Mouse (Mus musculus) R1 (cell line): ENCODE measurements at regions not wholly inside any gene's neighbourhood (a gene's known extent, or its start where the extent isn't known, plus 50 kb on each side); places are given as distances from the start of the nearest gene placed in this dataset.
"Not testable (repeated sequence)": the region's sequence is repeated elsewhere in the genome, so short reads cannot be mapped to it uniquely, and the experiment has no call there.

ENCODE experiments used
- DNase-seq: peaks from one replicate; pipeline ENCODE4 v3.0.0-alpha.2; 2018; ENCODE audit warnings: low read depth, low spot score

DNA sequence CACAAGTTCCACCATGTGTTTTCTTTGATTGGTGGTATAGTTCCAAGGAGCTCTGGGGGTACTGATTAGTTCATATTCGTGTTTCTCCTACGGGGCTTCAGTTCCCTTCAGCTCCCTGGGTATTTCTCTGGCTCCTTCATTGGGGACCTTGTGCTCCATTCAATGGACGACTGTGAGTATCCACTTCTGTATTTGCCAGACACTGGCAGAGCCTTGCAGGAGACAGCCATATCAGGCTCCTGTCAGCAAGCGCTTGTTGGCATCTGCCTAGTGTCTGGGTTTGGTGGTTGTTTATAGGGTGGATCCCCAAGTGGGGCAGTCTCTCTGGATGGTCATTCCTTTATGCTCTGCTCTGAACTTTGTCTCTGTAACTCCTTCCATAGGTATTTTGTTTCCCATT is 1905.5 kb upstream of the Sel1l start:
- DNase-seq, result not testable (repeated sequence)

DNA sequence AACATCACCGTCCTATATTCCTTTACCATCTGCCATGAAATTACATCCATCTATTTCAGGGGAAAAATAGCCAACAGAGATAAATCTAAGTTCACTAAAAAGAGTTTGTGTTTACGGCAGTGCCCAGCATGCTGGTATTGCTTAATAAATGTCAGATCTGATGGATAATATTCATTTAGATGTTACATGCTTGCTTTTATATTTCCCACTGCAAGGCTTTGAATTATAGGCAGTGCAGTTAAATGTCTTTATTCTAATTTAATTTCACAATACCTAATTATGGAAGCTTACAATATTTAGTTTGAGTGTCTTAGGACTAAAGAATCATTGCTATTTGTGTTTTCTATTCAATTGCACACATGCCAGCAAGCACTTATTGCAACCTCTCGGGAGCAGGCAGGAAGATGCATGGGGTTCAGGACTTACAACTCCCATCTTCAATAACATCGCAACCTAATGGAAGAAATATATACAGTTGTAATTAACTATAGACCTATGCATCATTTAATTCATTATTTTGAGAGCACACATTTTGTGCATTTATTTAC is 1899.4 kb upstream of the Sel1l start:
- DNase-seq, result no peak

DNA sequence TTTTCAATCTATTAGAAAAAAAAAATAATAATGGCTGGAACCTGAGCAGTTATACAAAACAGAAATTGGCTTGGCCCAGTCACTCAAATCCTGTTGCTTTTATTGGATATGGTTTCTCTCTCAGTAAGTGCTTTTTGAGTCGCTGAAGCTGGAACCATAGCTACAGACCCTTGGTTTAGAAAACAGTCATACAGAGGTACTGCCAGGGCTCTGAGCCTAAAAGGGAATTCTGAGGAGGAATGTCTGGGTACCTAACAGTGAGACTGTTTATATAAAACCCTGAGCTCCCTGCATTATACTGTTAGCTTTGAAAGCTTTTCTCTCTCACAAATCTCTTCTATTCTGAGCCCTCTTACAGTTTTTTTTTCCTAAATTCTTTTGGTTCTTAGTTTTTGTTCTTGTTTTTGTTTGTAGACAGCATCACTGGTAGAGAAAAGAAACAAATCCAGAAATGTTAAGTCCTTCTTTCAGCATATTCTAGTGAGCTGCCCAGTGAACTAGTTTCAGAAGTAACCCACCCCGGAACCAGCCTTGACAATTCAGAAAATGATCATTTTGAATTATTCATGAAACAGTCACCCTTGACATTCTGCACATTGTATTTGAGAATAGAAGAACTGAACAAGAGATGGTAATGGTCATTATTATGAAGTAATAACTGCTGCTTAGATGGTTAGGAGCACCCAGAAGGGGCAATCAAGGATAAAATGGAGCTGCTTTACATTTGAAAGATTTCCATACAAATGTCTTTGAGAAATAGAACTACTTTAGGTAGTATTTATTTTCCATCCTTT is 1869.9 kb upstream of the Sel1l start:
- DNase-seq, result no peak

DNA sequence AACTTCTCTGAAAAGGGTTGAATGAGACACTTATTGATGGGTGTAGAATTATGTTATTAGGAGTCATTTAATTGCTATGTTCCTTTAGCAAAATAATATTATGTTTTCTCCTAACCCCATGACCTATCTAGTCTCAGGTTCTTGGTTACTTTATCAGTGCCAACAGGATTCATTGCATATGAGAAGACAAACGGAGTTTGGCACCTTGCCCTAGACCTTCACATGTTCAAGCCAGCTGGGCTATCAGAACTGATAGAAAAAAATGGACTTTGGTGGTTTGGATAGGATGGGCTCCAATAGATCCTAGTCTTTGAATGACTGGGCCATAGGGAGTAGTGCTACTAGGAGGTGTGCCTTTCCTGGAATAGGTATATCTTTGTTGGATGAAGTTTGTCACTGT is 1857.0 kb upstream of the Sel1l start:
- no peak for DNase-seq

DNA sequence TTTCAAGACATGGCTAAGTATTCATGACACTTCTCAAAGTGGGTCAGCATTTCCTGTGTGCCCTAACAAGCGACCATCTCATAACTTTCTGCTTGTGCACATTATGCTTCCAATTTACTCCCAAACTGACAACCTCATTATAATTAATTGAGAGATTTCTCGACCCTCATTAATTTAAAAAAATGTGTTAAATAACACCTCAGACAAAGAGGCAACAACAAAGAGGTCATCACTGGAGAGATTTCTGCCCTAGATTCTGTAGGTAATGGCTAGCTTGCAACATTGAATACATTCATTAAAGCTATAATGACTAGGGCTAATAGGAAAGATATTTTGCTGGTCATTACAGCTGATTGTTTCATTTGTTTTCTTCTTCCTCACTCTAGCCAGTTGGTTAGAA is 1838.2 kb upstream of the Sel1l start:
- DNase-seq, result no peak

DNA sequence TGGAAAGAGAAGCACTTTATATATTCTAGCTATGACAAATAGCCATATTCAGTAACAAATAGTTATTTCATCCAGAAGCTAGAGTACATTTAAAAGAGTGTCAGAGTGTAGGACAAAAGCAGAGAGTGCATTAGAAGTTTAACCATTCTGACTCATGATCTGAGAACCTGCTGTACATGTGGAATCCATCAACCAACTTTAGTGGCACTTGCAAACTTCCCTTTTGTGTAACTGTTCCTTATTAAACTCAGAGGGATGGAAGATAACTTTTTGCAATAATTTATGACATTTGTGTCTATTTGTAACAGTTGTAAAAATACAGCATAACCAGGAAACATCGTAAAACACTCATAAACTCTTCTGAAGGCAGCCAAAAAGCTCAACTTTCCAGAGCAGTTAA is 1835.4 kb upstream of the Sel1l start:
- DNase-seq, result no peak

DNA sequence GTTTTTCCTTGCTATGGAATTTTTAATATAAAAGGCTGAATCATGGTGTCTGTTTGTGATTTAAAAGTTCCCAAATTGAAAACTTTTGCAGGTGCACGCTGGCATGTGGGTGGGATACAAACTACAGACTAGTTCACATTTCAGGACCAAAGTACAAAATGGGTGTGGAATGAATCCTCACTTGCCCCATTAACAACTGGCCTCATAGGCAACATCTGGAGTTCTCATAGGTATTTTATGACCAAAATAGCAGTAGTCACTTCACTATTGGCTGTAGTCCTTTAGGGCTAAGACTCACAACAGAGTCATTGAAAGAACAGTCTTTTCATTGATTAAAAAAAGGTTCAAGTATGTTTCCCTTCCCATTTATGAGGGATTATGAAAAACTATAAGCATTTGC is 1828.5 kb upstream of the Sel1l start:
- no peak for DNase-seq

DNA sequence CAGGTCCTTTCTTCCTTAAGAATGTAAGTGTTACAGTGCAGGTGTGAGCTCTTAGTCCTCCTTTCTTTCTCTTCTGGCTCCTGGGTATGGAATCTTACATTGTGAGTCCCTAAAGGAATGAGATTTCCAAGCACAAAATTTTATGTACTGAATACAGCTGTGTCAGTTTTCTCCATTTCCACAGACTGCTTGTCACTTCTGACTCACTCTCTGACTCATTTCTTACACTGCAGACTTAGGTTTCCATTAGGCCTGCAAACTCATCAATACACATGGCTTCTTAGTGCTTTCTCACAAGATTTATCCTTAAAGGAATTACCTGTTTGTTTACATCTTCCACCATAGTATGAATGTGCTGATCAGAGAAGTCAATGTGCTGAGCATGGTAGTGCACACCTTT is 1826.1 kb upstream of the Sel1l start:
- no peak for DNase-seq

DNA sequence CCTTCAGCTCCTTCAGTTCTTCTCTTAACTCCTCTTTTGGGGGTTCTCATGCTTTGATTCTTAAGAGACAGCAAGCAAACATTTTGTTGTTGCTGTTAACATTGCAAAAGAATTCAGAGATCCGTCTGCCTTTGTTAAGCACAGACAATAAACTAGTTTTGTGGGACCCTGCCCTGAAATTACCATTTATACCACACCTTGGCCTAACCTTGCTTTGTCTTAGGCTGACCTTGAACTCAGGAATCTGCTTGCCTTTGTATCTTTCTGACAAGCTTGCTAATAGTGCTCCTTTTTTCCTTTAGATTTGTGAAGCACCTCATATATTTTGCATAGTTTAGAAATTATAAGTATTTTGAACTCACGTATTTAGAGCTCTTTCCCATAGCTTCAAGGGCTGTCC is 1820.3 kb upstream of the Sel1l start:
- peak; percentile 72 for DNase-seq

DNA sequence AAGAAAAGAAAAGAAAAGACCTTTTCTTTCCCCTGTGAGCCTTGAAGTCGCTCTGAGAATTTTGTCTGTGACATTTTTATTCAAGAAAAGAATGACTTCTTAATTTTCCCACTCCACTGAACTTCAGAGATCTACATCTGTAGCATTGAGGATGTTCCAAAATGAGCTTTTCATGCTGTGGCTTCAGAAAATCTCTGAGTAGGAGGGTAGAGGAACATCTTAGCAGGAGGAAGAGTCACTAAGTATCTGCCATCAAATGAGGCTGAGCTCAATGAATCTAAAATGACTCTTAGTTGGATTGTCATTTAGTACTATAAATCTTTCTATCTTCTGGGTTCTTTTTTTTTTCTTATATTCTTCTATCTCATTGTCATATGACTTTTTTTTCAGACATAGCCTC is 1817.8 kb upstream of the Sel1l start:
- no peak for DNase-seq
